Mouse (Mus musculus) forebrain, embryonic 15.5 days (tissue): ENCODE data around the gene Kcnj2. TPM values are rescaled to one million over a fixed set of nuclear protein-coding genes. Genes with fewer than 3 reads are reported as not detected.
A peak's percentile ranks its signal among the peaks of the same experiment; 100 is the strongest.

Experiments
- ATAC-seq: fragments of 200-750 bp; cut with Nextera tagmentation; replicated peaks from 2 replicates; pipeline ENCODE4 v1.8.0; 2017; ENCODE audit warnings: mild to moderate bottlenecking, moderate TSS enrichment, moderate library complexity
- H3K27ac ChIP-seq: fragments of 300-500 bp; sonication (generic); replicated peaks from 2 replicates; pipeline ENCODE4 v1.5.1; 2015; ENCODE audit warnings: mild to moderate bottlenecking, inconsistent platforms
- H3K27me3 ChIP-seq: fragments of 300-500 bp; sonication (generic); 2 replicates; pipeline ENCODE4 v1.6.1; 2015; ENCODE audit warnings: inconsistent platforms
- H3K36me3 ChIP-seq: fragments of 300-500 bp; sonication (generic); 2 replicates; pipeline ENCODE4 v1.6.1; 2015; ENCODE audit warnings: mild to moderate bottlenecking, inconsistent platforms
- H3K4me1 ChIP-seq: fragments of 300-500 bp; sonication (generic); 2 replicates; pipeline ENCODE4 v1.6.1; 2015; ENCODE audit warnings: inconsistent platforms
- H3K4me2 ChIP-seq: fragments of 300-500 bp; sonication (generic); replicated peaks from 2 replicates; pipeline ENCODE4 v1.6.1; 2015; ENCODE audit warnings: mild to moderate bottlenecking, inconsistent platforms
- H3K4me3 ChIP-seq: fragments of 300-500 bp; sonication (generic); 2 replicates; pipeline ENCODE4 v1.5.1; 2015; ENCODE audit warnings: mild to moderate bottlenecking, inconsistent platforms
- H3K9ac ChIP-seq: fragments of 300-500 bp; sonication (generic); replicated peaks from 2 replicates; pipeline ENCODE4 v1.6.1; 2015; ENCODE audit warnings: mild to moderate bottlenecking, inconsistent platforms
- H3K9me3 ChIP-seq: fragments of 300-500 bp; sonication (generic); 2 replicates; pipeline ENCODE4 v1.6.1; 2016; ENCODE audit warnings: inconsistent platforms
- WGBS: fragments of 180-500 bp; shearing (Covaris S2); methylation state at CpG from one replicate; pipeline ENCODE4 v1.1.7; 2015; ENCODE audit warnings: mixed read lengths; 5-methylcytosine and 5-hydroxymethylcytosine counted together
- polyA plus RNA-seq: library from polyadenylated mRNA; unstranded; fragments of >200 nt; fragmentation: Nextera tagmentation; extraction: Ambion mirVana; gene quantifications from 2 replicates; pipeline ENCODE4 v1.2.1, GENCODE M21; 2015

Kcnj2 gene
- polyA plus RNA-seq, 1 experiment from 2014 or later: 1.3 TPM

- no peak overlapping the region for H3K27ac ChIP-seq
- under 1% methylated on average over 24 of the region's 25 CpGs for WGBS
- H3K9ac ChIP-seq: peak overlapping the region; percentile 43
These were observed 1.0 kb upstream of the Kcnj2 start for GRCm38 (mm10) chr11:111064751-111065527.

DNA sequence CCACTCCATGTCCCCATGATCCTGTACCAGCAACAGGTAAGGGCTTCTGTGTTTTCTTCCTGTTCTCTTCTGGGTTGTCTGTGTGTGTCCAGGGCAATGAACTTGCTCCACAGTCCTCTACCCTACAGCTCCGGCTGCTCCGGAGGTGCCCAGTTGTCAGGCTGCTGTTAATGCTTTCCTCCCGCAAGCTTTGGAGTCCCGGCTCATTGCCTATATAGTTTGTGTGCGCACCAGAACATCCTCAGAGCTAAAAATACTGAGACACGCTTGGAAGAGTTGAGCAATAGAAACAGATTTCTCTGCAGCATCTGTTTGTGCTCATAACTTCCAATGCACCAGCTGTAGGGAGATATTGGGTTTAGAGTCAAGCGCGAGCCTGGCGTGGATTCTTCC, 331 bp downstream of the Kcnj2 start:
- H3K9ac ChIP-seq: no peak overlapping the region
- no peaks in the 10 kb centered on the region for H3K36me3 ChIP-seq
- H3K27me3 ChIP-seq: peaks cover 13% of the 10 kb centered on the region
- no peak overlapping the region for H3K27ac ChIP-seq
- peak; percentile 67 for ATAC-seq
- H3K4me3 ChIP-seq: peak overlapping the region; percentile 62
- peaks cover 25% of the 10 kb centered on the region for H3K4me1 ChIP-seq
- peak overlapping the region; percentile 93 for H3K4me2 ChIP-seq
- WGBS: 1% methylated on average over 9 of the region's 9 CpGs
- H3K9me3 ChIP-seq: no peaks in the 10 kb centered on the region

More at GRCm38 (mm10) chr11:111064751-111065527, 1.0 kb upstream of the Kcnj2 start:
- H3K9me3 ChIP-seq: no peaks in the 10 kb centered on the region
- ATAC-seq: peak; percentile 42
- peaks cover 13% of the 10 kb centered on the region for H3K27me3 ChIP-seq
- peak overlapping the region; percentile 93 for H3K4me2 ChIP-seq
- peaks cover 25% of the 10 kb centered on the region for H3K4me1 ChIP-seq
- peak overlapping the region; percentile 62 for H3K4me3 ChIP-seq
- no peaks in the 10 kb centered on the region for H3K36me3 ChIP-seq

GRCm38 (mm10) chr11:111067787-111068186, 1.8 kb downstream of the Kcnj2 start:
- Histone ChIP-seq H3K9ac (no peak overlapping the region), H3K4me1 (peaks cover 25% of the 10 kb centered on the region), H3K9me3 (no peaks in the 10 kb centered on the region), H3K36me3 (no peaks in the 10 kb centered on the region), H3K4me2 (no peak overlapping the region), H3K27ac (no peak overlapping the region), H3K27me3 (peaks cover 13% of the 10 kb centered on the region), H3K4me3 (no peak overlapping the region)
- WGBS: 75% methylated on average over 3 of the region's 3 CpGs
- no peak for ATAC-seq

- Histone ChIP-seq H3K27ac (no peak overlapping the region), H3K9me3 (no peaks in the 10 kb centered on the region), H3K4me1 (peaks cover 13% of the 10 kb centered on the region), H3K4me2 (no peak overlapping the region), H3K36me3 (no peaks in the 10 kb centered on the region), H3K4me3 (no peak overlapping the region), H3K27me3 (peaks cover 13% of the 10 kb centered on the region), H3K9ac (no peak overlapping the region)
- no peak for ATAC-seq
These were observed 4.5 kb downstream of the Kcnj2 start for GRCm38 (mm10) chr11:111070460-111070859.

GRCm38 (mm10) chr11:111074131-111074530, 8.2 kb downstream of the Kcnj2 start:
- Histone ChIP-seq H3K9me3 (no peaks in the 10 kb centered on the region), H3K9ac (no peak overlapping the region), H3K27ac (no peak overlapping the region), H3K4me1 (no peaks in the 10 kb centered on the region), H3K4me2 (no peak overlapping the region), H3K4me3 (no peak overlapping the region), H3K36me3 (no peaks in the 10 kb centered on the region), H3K27me3 (no peaks in the 10 kb centered on the region)
- no peak for ATAC-seq

- WGBS: 83% methylated on average over 11 of the region's 11 CpGs
- Histone ChIP-seq H3K27ac (no peak overlapping the region), H3K4me2 (no peak overlapping the region), H3K9me3 (no peaks in the 10 kb centered on the region), H3K9ac (no peak overlapping the region), H3K36me3 (no peaks in the 10 kb centered on the region), H3K27me3 (no peaks in the 10 kb centered on the region), H3K4me3 (no peak overlapping the region), H3K4me1 (no peaks in the 10 kb centered on the region)
- ATAC-seq: no peak
These were observed 12.1 kb downstream of the Kcnj2 start for GRCm38 (mm10) chr11:111078107-111078506.

DNA sequence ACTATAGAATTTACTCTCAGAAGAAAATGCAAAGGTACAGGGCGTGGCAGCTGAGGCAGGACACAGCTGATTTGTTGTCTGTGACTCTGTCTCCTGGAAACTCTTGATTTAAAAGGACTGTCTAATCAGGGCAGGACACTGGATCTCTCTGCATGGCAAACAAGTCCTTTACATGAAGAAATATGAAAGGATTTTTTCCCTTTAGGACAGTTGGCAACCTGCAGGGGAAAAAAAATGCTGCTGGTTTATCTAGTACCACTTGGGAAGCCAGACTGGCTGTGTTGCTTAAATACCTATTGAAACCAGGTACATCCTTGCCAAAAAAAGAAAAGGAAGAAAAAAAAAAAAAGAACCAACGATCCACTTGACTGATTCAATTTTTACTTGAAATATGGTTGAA, 17.0 kb downstream of the Kcnj2 start:
- WGBS: 83% methylated on average over 2 of the region's 2 CpGs
- no peak overlapping the region for H3K27ac ChIP-seq
- H3K27me3 ChIP-seq: no peaks in the 10 kb centered on the region
- no peaks in the 10 kb centered on the region for H3K4me1 ChIP-seq
- no peak for ATAC-seq
- H3K9me3 ChIP-seq: no peaks in the 10 kb centered on the region
- no peak overlapping the region for H3K4me3 ChIP-seq
- H3K36me3 ChIP-seq: no peaks in the 10 kb centered on the region
- H3K4me2 ChIP-seq: no peak overlapping the region
- H3K9ac ChIP-seq: no peak overlapping the region

GRCm38 (mm10) chr11:111086933-111087332, 21.0 kb downstream of the Kcnj2 start:
- Histone ChIP-seq H3K9me3 (no peaks in the 10 kb centered on the region), H3K4me2 (no peak overlapping the region), H3K36me3 (no peaks in the 10 kb centered on the region), H3K9ac (no peak overlapping the region), H3K4me1 (no peaks in the 10 kb centered on the region), H3K27me3 (no peaks in the 10 kb centered on the region), H3K27ac (no peak overlapping the region), H3K4me3 (no peak overlapping the region)
- ATAC-seq: no peak
- 87% methylated on average over 6 of the region's 6 CpGs for WGBS

GRCm38 (mm10) chr11:111088226-111088625, 22.3 kb downstream of the Kcnj2 start:
- no peaks in the 10 kb centered on the region for H3K36me3 ChIP-seq
- no peaks in the 10 kb centered on the region for H3K9me3 ChIP-seq
- no peak overlapping the region for H3K4me2 ChIP-seq
- no peaks in the 10 kb centered on the region for H3K27me3 ChIP-seq
- no peak overlapping the region for H3K4me3 ChIP-seq
- ATAC-seq: no peak
- no peak overlapping the region for H3K9ac ChIP-seq
- no peak overlapping the region for H3K27ac ChIP-seq
- no peaks in the 10 kb centered on the region for H3K4me1 ChIP-seq

- WGBS: 61% methylated on average over 3 of the region's 3 CpGs
- Histone ChIP-seq H3K4me2 (no peak overlapping the region), H3K36me3 (no peaks in the 10 kb centered on the region), H3K27ac (no peak overlapping the region), H3K4me1 (no peaks in the 10 kb centered on the region), H3K4me3 (no peak overlapping the region), H3K9ac (no peak overlapping the region), H3K27me3 (no peaks in the 10 kb centered on the region), H3K9me3 (no peaks in the 10 kb centered on the region)
- ATAC-seq: no peak
These were observed 22.8 kb downstream of the Kcnj2 start for GRCm38 (mm10) chr11:111088812-111089211.

DNA sequence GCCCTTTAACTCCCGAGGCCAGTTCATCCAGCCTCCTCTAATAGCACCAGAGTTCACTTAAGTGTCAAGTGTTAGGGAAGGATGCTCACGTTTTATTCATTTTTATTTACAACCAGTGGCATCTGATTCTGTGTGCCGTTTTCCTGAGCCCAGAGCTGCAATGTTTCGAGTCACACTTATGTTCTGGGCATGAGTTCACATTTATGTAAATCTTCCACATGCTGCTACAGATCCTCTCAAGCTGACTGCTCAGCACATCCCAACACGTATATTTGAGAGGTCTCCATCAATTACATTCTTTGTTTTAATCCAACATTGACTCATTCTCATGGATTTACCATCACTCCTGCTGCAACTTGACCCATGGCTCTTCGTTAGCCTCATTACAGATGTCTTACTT, 25.2 kb downstream of the Kcnj2 start:
- Histone ChIP-seq H3K4me1 (no peaks in the 10 kb centered on the region), H3K4me2 (no peak overlapping the region), H3K4me3 (no peak overlapping the region), H3K27me3 (no peaks in the 10 kb centered on the region), H3K9me3 (no peaks in the 10 kb centered on the region), H3K27ac (no peak overlapping the region), H3K9ac (no peak overlapping the region), H3K36me3 (no peaks in the 10 kb centered on the region)
- WGBS: 71% methylated on average over 6 of the region's 6 CpGs
- no peak for ATAC-seq

DNA sequence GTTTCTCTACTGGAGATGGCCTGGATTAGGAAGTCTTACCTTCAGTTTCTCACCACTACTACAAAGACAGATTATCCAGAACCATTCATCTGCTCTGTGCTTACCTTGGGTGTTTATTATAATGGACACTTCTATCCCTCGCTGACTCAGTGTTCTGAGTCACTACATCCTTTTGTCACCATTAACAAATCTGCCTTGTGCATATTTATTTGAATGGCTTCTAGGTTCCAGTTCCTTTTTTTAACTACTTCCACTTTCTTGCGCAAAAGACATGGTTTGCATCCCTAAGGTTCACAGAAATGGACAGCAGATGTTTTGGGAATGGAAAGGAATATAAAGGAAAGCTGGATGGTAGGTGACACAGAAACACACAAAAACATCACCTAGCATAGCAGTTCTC, 27.0 kb downstream of the Kcnj2 start:
- no peak overlapping the region for H3K9ac ChIP-seq
- H3K27me3 ChIP-seq: no peaks in the 10 kb centered on the region
- 94% methylated on average over 2 of the region's 2 CpGs for WGBS
- no peaks in the 10 kb centered on the region for H3K4me1 ChIP-seq
- H3K4me2 ChIP-seq: no peak overlapping the region
- H3K4me3 ChIP-seq: no peak overlapping the region
- H3K9me3 ChIP-seq: no peaks in the 10 kb centered on the region
- no peaks in the 10 kb centered on the region for H3K36me3 ChIP-seq
- no peak for ATAC-seq
- no peak overlapping the region for H3K27ac ChIP-seq

- no peak for ATAC-seq
These were observed 30.6 kb downstream of the Kcnj2 start for GRCm38 (mm10) chr11:111096612-111097011.

More at GRCm38 (mm10) chr11:111096612-111097011, 30.6 kb downstream of the Kcnj2 start:
- Histone ChIP-seq H3K4me2 (no peak overlapping the region), H3K27me3 (no peaks in the 10 kb centered on the region), H3K9ac (no peak overlapping the region), H3K36me3 (no peaks in the 10 kb centered on the region), H3K27ac (no peak overlapping the region), H3K9me3 (no peaks in the 10 kb centered on the region), H3K4me3 (no peak overlapping the region), H3K4me1 (no peaks in the 10 kb centered on the region)
- 89% methylated on average over 5 of the region's 5 CpGs for WGBS
